Mouse (Mus musculus) E14TG2a.4 (cell line): Measurements from ENCODE around the gene Zfp27.

Source experiments
- CTCF ChIP-seq: conservative IDR thresholded peaks from 2 replicates; pipeline ENCODE4 v1.5.1; 2014; ENCODE audit warnings: low read length
- NANOG ChIP-seq: IDR thresholded peaks from 2 replicates; pipeline ENCODE4 v1.6.1; 2014; ENCODE audit warnings: borderline replicate concordance, low read length, mixed read lengths
- POU5F1 ChIP-seq: IDR thresholded peaks from 2 replicates; pipeline ENCODE4 v1.6.1; 2014; ENCODE audit warnings: low read length, borderline replicate concordance

GRCm38 (mm10) chr7:29912172-29912571 lies 5.8 kb upstream of the Zfp27 start:
- no peak for TF ChIP-seq CTCF
- TF ChIP-seq POU5F1, result no peak
- TF ChIP-seq NANOG, result no peak
